Mouse (Mus musculus): Measurements from ENCODE around the gene Gid4.

GRCm38 (mm10) chr11:60478121-60478520 is 61.2 kb downstream of the Gid4 start:
- no peak for TF ChIP-seq POU5F1 (IDR thresholded peaks at IDR 0.05; ENCODE audit: borderline replicate concordance, low read length)
- TF ChIP-seq CTCF (conservative IDR thresholded peaks at IDR 0.05; ENCODE audit: low read length): no peak
- no peak for TF ChIP-seq NANOG (IDR thresholded peaks at IDR 0.05; ENCODE audit: borderline replicate concordance, low read length)
